Mouse (Mus musculus) mature B cell (primary cell): Measurements from ENCODE around the gene Lingo2.
"Not testable (repeated sequence)": the region's sequence is repeated elsewhere in the genome, so short reads cannot be mapped to it uniquely, and the experiment has no call there.

Experiments
- in situ Hi-C: fragments of 300-500 bp; cut with MboI; formaldehyde crosslinking; loops from 2 replicates; pipeline ENCODE4 v1.14.3; 2019

The Lingo2 gene

DNA sequence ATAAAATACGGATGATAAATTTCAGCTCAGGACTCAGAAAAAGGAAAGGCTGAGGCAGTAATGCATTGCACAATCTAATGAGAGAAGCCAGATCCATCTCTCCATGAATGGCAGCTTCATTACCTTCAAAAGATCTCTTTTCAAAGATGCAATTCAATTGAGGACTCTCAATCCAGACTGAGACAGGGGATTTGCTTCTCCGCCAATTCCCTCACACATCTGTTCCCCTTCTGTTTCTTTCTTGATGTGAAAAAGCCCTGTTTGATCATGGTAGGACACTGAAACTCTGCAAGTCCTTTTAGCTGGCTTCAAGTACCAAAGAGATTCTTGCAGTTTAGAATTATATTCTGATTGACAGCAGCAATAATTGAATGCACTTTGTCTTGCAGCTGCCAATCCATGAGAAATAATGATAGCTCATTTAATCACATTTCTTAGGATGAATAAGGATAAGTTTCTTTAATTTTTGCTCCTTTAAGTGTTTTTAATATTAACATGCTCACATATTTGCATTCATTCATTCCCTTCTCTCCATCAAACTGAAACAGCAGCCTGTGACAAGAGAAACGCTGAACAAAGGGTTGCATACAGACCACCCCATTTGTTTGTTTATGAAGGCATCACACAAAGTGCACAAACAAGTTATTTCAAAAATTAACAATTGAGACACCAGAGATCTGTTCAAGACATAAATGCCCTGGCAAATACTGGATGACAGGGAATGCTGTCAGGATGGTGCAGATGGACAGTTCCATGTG lies 870.3 kb downstream of the Lingo2 start:
- in situ Hi-C loops = no loop called here

DNA sequence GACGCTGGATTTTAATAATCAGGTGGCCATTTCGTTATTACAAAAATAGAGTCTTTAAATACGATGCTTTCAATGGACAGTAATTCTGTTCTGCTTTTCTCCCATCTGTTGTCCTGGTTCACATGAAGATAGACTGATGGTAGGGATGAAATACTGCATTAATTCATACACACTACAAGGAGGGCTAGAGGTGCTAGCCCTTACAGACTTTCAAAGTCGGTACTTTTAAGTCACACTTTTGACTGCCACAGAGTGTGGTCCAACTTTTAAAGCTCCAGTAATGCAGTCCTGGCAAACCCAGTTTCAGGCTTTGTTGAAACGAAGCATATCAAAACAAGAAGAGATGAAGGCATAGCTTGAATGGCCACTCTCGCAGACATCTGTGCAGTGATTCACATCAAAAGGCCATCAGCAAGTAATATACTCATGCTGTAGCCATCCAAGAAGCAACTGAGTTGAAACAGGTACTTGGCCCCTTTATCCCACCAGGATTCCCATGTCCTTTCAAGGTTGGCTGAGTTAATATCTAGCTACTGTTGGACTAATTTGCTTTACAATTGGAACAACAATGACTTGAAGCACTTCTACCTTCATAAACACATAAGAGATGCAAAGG lies 872.5 kb downstream of the Lingo2 start:
- in situ Hi-C loops = no loop called here

DNA sequence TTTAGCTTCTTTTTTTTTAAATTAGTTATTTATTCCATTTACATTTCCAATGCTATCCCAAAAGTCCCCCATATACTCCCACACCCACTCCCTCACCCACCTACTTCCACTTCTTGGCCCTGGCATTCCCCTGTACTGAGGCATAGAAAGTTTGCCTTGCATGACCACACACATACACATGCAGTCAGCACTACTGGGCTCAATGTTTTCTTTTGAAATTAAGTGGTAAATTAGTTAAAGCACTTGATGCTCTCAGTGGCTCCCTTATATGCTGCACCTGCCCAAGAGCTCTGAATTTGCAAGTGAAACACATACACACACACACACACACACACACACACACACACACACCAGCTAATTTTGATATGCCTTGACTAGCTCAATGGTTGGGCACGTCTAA lies 886.8 kb downstream of the Lingo2 start:
- in situ Hi-C loops = not testable (repeated sequence)

DNA sequence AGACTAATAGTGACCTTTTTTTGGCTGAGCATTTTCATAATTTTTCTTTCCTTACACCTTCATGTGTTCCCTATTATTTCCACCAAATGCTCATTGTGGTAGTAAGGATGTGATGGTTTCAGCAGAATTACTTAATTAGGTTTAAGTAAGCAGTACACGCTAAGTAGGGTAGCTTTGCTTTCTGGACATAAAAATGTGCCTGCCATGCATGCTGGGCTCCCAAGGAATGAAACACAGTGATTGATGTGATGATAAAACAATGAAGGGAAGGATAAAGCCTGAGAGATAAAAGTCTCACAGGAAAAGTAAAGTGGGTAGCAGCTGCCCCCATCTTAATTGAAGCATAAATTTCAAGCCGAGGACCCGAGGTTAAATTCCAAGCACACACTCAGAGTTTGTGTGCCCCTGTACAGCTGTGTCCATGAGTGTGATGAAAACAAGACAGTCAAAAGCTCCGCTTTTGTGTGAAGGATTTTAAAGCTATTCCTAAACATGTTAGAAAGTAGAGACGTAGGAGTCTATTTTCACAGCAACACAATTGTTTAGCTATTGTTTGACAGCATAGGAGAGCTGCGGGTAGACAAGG lies 898.7 kb downstream of the Lingo2 start:
- in situ Hi-C loops = no loop called here

DNA sequence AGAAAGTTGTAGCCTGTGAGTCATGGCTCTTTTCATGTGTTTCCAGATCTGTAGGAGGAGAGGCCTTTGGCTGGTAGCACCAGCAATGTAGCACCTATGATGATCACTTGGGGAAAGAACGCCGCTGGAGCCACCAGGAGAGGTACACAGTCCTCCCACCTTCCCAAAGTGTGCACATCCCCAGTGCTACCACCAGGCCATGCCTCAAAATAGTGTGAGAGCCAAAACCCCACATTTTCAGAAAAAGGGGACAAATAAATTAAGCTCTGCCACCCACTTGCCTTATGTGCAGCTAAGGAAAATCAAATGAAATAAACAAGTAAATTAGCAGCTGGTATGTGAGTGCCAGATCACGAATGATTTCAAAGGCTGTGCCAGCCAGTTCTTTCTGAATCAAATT lies 911.2 kb downstream of the Lingo2 start:
- in situ Hi-C loops = no loop called here

DNA sequence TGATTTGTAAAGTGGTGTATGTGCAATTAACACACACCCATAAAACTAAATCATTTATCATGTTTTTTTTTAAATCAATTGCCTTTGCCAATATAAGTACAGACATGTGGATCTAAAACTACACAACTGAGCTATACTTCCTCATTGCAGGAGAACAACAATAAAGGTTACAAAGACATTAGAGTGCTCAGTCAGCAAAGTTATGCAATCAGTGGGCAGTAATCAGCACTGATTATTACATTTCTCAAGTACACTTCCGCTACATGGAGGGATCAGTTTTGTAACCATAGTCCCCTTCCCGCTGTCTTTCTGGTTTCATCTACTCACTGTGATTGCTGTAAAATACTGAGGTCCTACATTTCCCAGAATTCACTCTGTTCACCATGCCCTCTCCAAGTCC lies 912.8 kb downstream of the Lingo2 start:
- in situ Hi-C loops = no loop called here

DNA sequence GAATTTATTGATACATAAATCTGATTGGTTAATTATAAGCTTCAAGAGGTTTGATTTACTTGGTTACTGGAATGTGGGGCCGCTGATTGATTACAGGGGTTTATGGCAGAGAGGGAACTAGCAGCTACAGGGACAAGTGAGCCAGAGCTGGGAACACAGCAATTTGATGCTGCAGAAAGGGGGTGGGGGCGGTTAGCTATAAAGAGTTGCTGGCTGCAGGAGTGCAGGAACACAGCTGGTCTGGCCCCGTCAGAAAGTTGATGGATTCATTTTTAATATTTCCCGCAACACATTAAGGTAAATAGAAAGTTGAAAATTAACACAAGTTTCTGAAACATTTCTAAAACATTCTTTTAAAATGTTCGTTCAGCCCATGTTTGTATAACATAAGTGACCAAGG lies 919.5 kb downstream of the Lingo2 start:
- in situ Hi-C loops = no loop called here

DNA sequence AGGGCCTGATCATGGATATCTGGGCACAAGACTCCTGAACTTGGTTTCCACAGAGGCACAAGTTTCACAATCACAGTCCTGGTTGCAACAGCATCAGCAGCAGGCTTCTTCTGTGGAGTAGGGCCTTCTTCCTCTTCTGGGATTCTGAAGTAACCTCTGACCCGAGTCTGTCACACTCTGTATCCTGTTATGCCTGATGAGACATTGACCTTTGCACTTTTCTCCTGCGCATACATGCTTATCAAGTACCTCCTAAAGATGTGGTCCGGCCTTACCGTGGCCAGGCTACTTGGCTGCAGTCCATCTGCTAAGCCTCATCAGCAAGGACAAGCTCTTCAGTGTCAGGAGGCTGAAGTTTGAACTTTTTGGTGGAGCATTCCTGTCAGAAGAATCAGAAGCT lies 937.4 kb downstream of the Lingo2 start:
- in situ Hi-C loops = no loop called here

DNA sequence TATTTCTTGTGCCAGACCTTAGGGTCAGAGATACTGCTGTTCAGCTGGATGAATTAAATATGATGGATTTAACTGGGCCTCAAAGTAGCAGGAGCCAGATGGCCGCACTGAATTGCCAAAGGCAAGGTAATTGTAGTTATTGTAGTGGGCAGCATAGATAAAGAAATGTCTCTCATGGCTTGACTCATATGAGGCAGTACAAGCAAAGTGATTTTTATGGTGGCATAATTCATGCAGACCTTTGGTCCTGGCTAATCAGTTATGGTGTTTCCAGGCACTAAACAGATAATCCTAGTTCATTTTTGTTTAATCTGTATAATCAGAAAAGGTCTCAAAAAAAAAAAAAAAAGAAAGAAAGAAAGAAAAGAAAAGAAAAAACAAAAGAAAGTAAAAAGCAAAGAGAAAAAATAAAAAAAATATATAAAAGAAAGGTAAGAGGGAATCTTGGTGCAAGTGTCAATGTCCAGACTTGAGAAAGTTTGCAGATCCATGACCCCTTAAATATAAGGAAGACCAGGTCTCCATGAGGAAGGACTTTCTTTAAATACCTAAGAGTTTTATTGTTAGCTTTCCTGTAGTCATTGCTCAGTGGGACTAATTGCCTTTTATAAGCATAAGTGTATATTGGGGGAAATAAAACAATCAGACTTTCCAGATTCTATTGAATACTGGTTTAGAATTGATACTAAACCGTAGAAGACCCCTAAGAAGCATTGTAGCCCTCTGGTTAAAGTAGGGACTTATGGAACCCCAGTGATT lies 959.4 kb downstream of the Lingo2 start:
- in situ Hi-C loops = no loop called here

DNA sequence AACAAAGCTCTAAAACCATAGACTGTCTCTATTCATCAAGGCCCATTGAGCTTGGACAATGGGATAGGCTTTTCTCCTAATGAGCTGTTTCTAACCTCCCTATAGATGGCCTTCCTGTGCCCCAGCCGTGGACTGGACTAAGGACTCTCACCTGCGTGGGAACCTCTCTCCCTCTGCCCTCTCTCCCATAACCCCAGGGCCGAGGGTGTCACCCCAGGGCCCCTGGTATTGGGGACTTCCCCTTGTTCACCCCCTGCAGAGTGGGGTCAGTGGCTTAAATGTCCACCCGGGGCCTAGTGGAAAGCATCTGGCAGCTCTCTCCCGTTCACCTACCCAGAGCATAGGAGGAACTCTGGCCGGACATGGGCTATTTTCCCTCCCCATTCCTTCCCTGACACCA lies 965.5 kb downstream of the Lingo2 start:
- in situ Hi-C loops = no loop called here

DNA sequence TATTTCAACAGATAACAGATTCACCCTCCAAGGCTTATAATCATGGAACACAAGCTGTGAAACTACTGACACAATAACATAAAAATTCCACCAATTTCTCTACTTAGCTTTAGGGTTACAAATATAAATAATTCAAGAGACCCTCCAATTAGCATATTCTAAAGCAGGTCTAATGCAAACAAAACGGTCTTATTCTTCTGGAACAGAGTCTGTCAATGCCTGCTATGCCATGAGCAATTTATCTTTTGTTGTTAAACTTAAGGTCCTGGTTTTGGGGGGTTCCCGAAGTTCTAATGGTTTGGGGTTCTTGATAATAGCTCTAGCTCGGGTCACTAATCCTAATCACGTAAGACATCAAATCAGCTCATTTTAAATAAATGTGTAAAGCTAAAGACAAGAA lies 988.0 kb downstream of the Lingo2 start:
- in situ Hi-C loops = no loop called here

DNA sequence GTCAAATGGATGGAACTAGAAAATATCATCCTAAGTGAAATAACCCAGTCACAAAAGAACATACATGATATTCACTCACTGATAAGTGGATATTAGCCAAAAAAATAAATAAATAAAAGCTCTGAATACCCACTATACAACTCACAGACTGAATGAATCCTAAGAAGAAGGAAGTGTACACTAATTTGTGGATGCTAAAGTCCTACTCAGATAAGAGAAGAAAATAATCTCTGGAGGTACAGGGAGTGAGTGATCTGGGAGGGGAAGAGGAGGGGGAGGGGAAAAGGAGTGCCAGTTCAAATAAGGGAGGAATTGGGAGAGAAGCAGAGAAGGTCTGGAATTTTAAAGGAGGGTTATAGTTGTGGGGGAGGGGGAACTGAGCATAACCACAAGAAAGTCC lies 999.7 kb downstream of the Lingo2 start:
- in situ Hi-C loops = no loop called here

DNA sequence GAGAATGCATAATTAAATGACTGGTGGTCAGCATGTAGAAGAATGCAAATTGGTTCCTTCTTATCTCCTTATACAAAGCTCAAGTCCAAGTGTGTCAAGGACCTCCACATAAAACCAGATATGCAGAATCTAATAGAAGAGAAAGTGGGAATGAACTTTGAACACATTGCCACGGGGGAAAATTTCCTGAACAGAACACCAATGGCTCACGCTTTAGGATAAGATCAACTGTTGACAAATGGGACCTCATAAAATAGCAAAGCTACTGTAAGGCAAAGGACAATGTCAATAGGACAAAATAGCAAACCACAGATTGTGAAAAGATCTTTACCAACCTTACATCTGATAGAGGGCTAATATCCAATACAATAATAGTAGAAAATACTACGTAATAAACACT lies 1000.3 kb downstream of the Lingo2 start:
- in situ Hi-C loops = no loop called here

DNA sequence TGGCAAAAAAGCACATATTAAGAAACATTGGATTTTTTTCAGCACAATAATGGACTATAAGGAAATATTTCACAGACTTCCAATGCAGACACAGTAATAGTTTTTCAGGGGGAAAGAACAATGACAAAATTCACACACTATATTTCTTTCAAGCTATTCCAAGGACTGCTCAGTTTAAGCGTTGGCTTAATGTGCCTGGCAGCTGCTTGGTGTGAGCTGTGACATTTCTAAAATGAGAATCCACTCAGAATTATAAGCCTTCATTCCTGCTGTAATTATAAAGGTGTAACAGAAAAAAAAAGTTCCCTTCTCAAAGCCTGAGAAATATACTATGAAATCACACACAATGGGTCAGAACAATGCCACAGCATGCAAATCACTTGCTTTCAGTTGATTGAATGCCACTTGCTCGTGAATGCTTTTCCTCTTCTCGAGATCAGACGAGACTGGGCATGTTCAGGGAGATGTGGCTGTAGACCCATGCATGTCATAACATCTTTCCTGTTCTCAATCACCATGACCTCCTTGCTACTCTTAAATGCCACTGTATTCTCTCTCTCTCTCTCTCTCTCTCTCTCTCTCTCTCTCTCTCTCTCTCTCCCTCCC lies 1017.4 kb downstream of the Lingo2 start:
- in situ Hi-C loops = no loop called here

DNA sequence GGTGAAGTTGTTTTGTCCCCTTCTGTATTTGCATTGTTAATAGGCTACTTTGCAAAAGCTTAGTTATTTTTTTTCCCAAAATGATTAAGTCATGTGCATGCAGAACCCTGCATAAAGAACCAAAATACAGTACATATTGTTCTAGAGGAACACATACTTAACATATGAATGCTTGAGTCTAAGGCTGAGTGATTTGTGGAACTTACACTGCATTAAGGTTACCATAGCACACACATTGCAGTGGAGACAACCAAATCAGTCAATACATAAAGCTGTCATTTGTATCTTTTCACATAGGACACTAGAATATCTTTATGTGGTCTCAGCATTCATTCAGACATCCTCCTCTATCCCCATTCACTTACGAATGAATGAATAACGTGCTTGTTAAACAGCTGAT lies 1023.8 kb downstream of the Lingo2 start:
- in situ Hi-C loops = no loop called here

DNA sequence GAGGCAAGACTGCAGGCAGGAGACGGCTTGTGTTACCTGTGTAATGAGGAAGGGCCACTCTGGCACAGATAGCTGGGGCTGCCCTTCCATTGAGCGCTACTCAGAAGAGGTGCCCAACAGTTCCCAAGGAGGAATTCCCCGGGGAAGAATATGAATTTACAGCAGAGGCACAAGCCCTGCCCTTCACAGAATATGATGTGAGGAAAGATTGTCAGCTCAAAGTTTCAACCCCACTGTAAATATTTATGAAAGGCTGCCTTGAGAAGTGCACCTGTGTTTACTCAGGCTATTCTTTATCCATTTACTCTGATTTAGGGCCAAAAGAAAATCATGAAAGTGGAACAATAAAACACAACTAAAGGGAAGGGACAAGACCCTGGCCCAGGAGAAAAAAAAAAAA lies 1034.1 kb downstream of the Lingo2 start:
- in situ Hi-C loops = no loop called here

DNA sequence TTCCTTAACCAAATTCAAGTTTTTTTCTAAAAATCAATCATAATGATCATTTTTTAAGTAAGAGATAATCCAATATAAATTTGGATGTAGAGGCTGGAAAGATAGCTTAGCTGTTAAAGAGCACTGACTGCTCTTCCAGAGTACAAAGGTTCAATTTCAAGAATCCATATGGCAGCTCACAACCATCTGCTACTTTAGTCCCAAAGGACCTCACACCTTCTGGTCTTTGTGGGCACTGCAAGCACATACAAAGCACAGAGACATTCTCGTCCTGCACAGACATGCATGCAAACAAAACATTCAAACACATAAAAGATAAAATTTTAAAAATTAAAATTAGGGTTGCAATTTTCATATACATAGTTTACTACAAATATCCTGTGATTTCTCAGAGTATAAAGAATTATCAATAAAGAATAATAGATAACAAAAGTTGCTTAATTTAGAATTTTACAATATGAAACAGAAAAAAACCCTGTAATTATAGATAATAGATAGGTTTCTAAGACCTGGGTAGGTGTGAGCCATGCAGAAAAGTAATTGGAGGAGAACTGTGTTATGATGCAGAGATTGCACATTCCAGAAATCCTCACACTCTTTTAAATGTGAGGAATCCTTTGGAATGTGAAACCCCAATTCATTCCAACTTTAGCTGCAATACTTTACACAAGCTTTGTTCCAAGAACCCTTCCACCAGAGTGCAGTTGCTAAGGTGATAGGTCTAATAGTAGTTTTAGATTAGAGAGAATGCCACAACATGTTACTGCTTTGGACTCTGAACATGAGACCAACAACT lies 1053.6 kb downstream of the Lingo2 start:
- in situ Hi-C loops = no loop called here

DNA sequence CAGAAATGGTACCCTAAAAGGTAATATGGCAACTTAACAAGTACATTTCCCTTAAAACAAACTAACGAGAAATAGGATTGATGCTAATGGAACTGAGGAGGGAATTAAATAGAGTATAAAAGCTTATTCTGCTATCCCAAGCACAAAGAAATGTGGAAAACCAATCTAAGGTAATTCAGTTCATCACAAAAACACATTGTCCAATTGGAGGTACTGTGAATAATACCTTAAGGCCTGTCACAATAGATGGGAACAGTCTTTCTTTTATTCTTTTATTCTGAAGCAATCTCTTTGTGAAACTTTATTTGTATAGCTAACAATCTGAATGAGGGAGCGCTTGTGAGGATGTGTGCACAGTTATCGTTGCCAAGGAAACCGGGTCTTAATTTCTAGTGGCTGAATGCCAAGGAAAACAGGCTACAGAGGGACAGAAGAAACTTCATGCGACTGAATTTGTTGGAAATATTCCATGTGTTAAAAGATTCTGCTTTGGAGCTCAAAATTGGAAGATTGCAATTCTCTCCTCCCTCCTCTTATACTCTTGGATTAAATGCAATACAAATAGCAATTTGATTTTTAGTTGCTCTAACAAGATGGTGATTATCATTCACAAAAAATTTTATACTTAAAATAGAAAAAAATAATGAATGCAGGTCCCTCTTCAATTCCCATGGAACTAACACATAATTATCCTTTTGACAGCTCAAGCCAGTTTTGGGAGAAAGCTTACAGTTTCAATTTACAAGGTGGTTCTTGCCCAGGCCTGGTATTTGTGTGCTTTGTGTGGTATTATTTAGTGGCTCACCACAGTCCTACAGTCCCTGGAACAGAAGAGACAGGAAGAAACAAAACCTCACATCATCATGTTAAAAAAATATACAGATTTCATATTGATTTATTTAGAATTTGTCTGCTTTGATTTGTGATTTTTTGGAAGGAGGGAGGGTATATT lies 1065.7 kb downstream of the Lingo2 start:
- in situ Hi-C loops = no loop called here

DNA sequence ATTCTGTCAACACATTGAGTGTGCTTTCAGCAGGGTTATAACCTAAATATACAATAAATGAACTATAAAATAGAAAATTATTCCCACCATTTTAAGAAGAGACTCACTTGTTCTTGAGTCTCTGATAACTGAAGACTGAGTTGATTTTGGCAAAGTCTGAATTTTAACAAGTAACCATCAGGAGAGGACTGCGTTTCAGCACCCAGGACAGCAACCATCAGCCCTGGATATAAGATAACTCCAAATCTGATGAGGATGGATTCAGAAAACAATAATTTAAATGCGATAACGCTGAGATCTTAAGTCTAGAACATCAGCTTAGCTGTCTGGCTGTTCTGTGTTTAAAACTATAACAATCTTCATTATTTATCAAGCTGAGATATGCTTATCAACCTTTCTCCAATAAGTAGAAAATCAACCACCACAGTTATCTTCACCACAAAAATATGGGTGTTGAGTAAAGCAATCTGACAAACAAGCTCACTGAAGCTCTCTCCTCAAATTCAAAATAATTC lies 1066.5 kb downstream of the Lingo2 start:
- in situ Hi-C loops = no loop called here

DNA sequence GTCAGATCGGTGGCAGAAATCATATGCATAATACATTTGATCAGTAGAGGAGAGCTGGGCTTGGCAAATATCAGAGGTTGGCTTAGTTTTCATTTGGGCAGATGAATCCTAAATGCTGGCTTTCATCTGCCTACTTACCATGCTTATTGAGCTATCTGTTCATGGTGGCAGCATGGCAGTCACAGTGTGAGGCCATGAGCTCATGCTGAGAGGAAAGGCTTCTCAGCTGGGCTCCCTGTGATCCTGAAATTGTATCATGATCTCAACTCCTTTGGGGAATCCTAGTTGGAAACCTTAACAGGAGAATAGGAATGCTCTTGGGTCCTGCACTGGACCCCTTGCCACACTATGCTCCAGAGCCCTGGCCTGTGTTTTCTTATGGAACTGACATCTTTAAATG lies 1105.0 kb downstream of the Lingo2 start:
- in situ Hi-C loops = no loop called here
